Mouse (Mus musculus) ES-Bruce4 (cell line): ENCODE results near the gene Mrps7.

Source experiments
- CTCF ChIP-seq: IDR thresholded peaks from one replicate; pipeline ENCODE4 v1.8.1; 2011; ENCODE audit warnings: low read depth, low read length
- EP300 ChIP-seq: IDR thresholded peaks from 2 replicates; pipeline ENCODE4 v1.6.1; 2011; ENCODE audit warnings: low read depth, low read length; ENCODE audit not compliant: insufficient read depth
- POLR2A ChIP-seq: IDR thresholded peaks from one replicate; pipeline ENCODE4 v1.8.1; 2011; ENCODE audit warnings: low read length; ENCODE audit not compliant: insufficient read depth

GRCm38 (mm10) chr11:115582913-115583606, 20.7 kb upstream of the Mrps7 start:
- TF ChIP-seq POLR2A (no peak), CTCF (no peak), EP300 (no peak)
